Mouse (Mus musculus) cerebellum, adult 11-12 months (tissue): Measurements from ENCODE around the gene Pdzd7.

ENCODE experiments used
- DNase-seq: peaks from one replicate; pipeline ENCODE4 v3.0.0; 2022

Pdzd7 gene

GRCm38 (mm10) chr19:45012219-45012618 is 33.3 kb downstream of the Pdzd7 start:
- DNase-seq, result no peak

GRCm38 (mm10) chr19:45010646-45011045 is 34.9 kb downstream of the Pdzd7 start:
- DNase-seq, result no peak

- DNase-seq, result peak; percentile 67
Observed at GRCm38 (mm10) chr19:45007425-45008191, 37.9 kb downstream of the Pdzd7 start.

- peak; percentile 64 for DNase-seq
Observed at GRCm38 (mm10) chr19:45007021-45007420, 38.5 kb downstream of the Pdzd7 start.

- DNase-seq, result peak; percentile 96
Observed at GRCm38 (mm10) chr19:45005957-45006712, 39.4 kb downstream of the Pdzd7 start, which contains the start of gene Mrpl43. Gene Mrpl43 (minus strand): TSS chr19:45006442.

- peak; percentile 56 for DNase-seq
Observed at GRCm38 (mm10) chr19:45005444-45005843, 40.1 kb downstream of the Pdzd7 start, which contains the start of gene Twnk. Gene Twnk (plus strand): TSS chr19:45005663.

GRCm38 (mm10) chr19:45003740-45004516 is 41.6 kb downstream of the Pdzd7 start:
- DNase-seq, result no peak

GRCm38 (mm10) chr19:45002301-45002700 is 43.2 kb downstream of the Pdzd7 start:
- DNase-seq, result no peak

GRCm38 (mm10) chr19:44999647-45000046 is 45.9 kb downstream of the Pdzd7 start:
- no peak for DNase-seq

- peak; percentile 44 for DNase-seq
Observed at GRCm38 (mm10) chr19:44997786-44998185, 47.7 kb downstream of the Pdzd7 start.

GRCm38 (mm10) chr19:44992712-44993111 is 52.8 kb downstream of the Pdzd7 start:
- no peak for DNase-seq

- DNase-seq, result peak; percentile 30
Observed at GRCm38 (mm10) chr19:44992246-44992645, 53.3 kb downstream of the Pdzd7 start.

- no peak for DNase-seq
Observed at GRCm38 (mm10) chr19:44991031-44991430, 54.5 kb downstream of the Pdzd7 start.

GRCm38 (mm10) chr19:44989567-44990495 is 55.7 kb downstream of the Pdzd7 start:
- peak; percentile 54 for DNase-seq

GRCm38 (mm10) chr19:44988831-44989566 is 56.5 kb downstream of the Pdzd7 start, which contains the start of gene Sema4g:
Gene Sema4g (plus strand): TSS chr19:44989101.
- DNase-seq, result peak; percentile 57

- DNase-seq, result no peak
Observed at GRCm38 (mm10) chr19:44988321-44988720, 57.2 kb downstream of the Pdzd7 start.

- DNase-seq, result no peak
Observed at GRCm38 (mm10) chr19:44987851-44988250, 57.7 kb downstream of the Pdzd7 start.

GRCm38 (mm10) chr19:44987004-44987403 is 58.5 kb downstream of the Pdzd7 start:
- no peak for DNase-seq

GRCm38 (mm10) chr19:44985159-44985988 is 60.1 kb downstream of the Pdzd7 start:
- no peak for DNase-seq

- DNase-seq, result no peak
Observed at GRCm38 (mm10) chr19:44984420-44984819, 61.1 kb downstream of the Pdzd7 start.
